Mouse (Mus musculus) frontal cortex, postnatal 25 days (tissue): Measurements from ENCODE around the gene Smyd3.

Experiments used
- DNase-seq, 2 experiments: peaks; one replicate each; pipeline ENCODE4 v3.0.0; 2022; ENCODE audit warnings: low spot score in 2 of 2

Smyd3 gene

GRCm38 (mm10) chr1:179032947-179033346, 484.9 kb downstream of the Smyd3 start:
- no peak for DNase-seq

GRCm38 (mm10) chr1:179031581-179031980, 486.3 kb downstream of the Smyd3 start:
- DNase-seq: no peak

- peak in 1 of 2 experiments; percentile 17 for DNase-seq
These were observed 491.2 kb downstream of the Smyd3 start for GRCm38 (mm10) chr1:179026614-179027013.

- no peak for DNase-seq
These were observed 492.7 kb downstream of the Smyd3 start for GRCm38 (mm10) chr1:179025169-179025568.

GRCm38 (mm10) chr1:179023486-179023885, 494.4 kb downstream of the Smyd3 start:
- DNase-seq: no peak

- DNase-seq: no peak
These were observed 500.4 kb downstream of the Smyd3 start for GRCm38 (mm10) chr1:179017428-179017827.

- no peak for DNase-seq
These were observed 504.8 kb downstream of the Smyd3 start for GRCm38 (mm10) chr1:179013021-179013420.

GRCm38 (mm10) chr1:179012273-179012672, 505.6 kb downstream of the Smyd3 start:
- peak in 1 of 2 experiments; percentile 14 for DNase-seq

- no peak for DNase-seq
These were observed 507.1 kb downstream of the Smyd3 start for GRCm38 (mm10) chr1:179010756-179011155.

- DNase-seq: no peak
These were observed 507.9 kb downstream of the Smyd3 start for GRCm38 (mm10) chr1:179009911-179010310.

GRCm38 (mm10) chr1:179004133-179004866, 513.5 kb downstream of the Smyd3 start:
- no peak for DNase-seq

GRCm38 (mm10) chr1:179003406-179004132, 514.3 kb downstream of the Smyd3 start:
- DNase-seq: no peak

GRCm38 (mm10) chr1:178999876-179000528, 517.8 kb downstream of the Smyd3 start:
- no peak for DNase-seq

GRCm38 (mm10) chr1:178997870-178998269, 520.0 kb downstream of the Smyd3 start:
- DNase-seq: no peak

- DNase-seq: no peak
These were observed 523.6 kb downstream of the Smyd3 start for GRCm38 (mm10) chr1:178994263-178994662.

GRCm38 (mm10) chr1:178992503-178992902, 525.3 kb downstream of the Smyd3 start:
- no peak for DNase-seq

GRCm38 (mm10) chr1:178991470-178991869, 526.4 kb downstream of the Smyd3 start:
- no peak for DNase-seq

- DNase-seq: no peak
These were observed 526.8 kb downstream of the Smyd3 start for GRCm38 (mm10) chr1:178991045-178991444.

GRCm38 (mm10) chr1:178989485-178989884, 528.4 kb downstream of the Smyd3 start:
- no peak for DNase-seq

- no peak for DNase-seq
These were observed 529.7 kb downstream of the Smyd3 start for GRCm38 (mm10) chr1:178988176-178988575.

GRCm38 (mm10) chr1:178981641-178982040, 536.2 kb downstream of the Smyd3 start:
- no peak for DNase-seq

- no peak for DNase-seq
These were observed 537.7 kb downstream of the Smyd3 start for GRCm38 (mm10) chr1:178980185-178980584.
